Mouse (Mus musculus) hematopoietic stem cell, adult 5-6 weeks (primary cell): ENCODE data around the gene Zfp710. TPM values are rescaled to one million over a fixed set of nuclear protein-coding genes. Genes with fewer than 3 reads are reported as not detected.
"Not testable (repeated sequence)": the region's sequence is repeated elsewhere in the genome, so short reads cannot be mapped to it uniquely, and the experiment has no call there.

Source experiments
- ATAC-seq, 2 experiments: fragments of 125-278 bp in 1 of 2; replicated peaks in 1 of 2; 2 replicates each; pipeline ENCODE4 v1.8.0; 2016 to 2017; ENCODE audit warnings: inconsistent platforms in 2 of 2, mild to moderate bottlenecking in 2 of 2, moderate number of reproducible peaks in 2 of 2, low read depth in 1 of 2, moderate TSS enrichment in 1 of 2; ENCODE audit not compliant: low FRiP score in 2 of 2, poor library complexity in 2 of 2, severe bottlenecking in 2 of 2, insufficient read depth in 1 of 2, low TSS enrichment in 1 of 2
- total RNA-seq: library from RNA; stranded (forward); fragments of 172-1452, 232-1000 nt; gene quantifications from 2 replicates; pipeline ENCODE4 v1.2.3, GENCODE M21; 2017

Zfp710 gene
- total RNA-seq, 1 experiment from 2014 or later: 19.7 TPM

GRCm38 (mm10) chr7:80039699-80040098 lies 15.1 kb downstream of the Zfp710 start:
- no peak for ATAC-seq

GRCm38 (mm10) chr7:80044170-80044569 lies 19.6 kb downstream of the Zfp710 start:
- peak; percentile 46 to 75; a peak in 3 of 4 replicates for ATAC-seq

- ATAC-seq: no peak
These were observed 22.4 kb downstream of the Zfp710 start for GRCm38 (mm10) chr7:80047041-80047440.

GRCm38 (mm10) chr7:80049746-80050145 lies 25.1 kb downstream of the Zfp710 start:
- ATAC-seq: no peak

GRCm38 (mm10) chr7:80050382-80050781 lies 25.8 kb downstream of the Zfp710 start:
- ATAC-seq: not testable (repeated sequence)

DNA sequence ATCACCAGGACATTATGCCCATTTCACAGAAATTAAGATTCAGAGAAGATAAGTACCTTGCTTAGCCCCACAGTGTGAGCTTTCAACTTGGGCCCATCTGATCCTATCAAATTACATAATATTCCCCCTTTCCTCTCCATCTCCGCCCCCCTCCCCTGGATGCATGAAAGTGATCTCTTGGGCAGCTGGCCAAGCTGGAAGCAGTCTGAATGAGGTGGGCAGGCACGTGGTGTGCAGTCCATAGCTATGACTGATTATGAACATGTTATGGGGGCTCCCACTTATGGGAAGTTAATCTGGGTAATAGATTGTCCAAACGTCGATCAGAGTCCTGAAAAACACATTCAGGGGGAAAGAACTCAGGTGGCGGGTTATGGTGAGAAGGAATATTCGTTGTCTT lies 27.2 kb downstream of the Zfp710 start:
- ATAC-seq: no peak

DNA sequence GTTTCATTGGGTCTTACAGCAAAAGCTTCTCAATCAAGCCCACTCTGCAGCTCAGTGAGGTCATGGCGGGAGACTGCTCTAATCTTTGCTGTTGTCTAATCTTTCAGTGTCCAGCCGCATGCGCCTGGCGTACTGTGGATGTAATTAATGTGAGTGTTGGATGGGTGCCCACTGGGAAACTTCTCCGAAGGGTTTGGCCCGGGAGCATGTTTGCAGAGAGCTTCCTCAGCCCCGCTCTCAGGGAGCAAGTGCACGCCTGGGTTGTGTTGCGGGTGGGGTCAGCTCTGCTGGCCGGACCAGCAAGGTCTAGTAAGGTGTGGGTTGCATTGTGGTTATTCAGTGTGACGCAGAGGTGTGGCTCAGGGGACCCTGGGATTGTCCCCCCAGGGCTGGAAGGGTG lies 27.6 kb downstream of the Zfp710 start:
- ATAC-seq: no peak

DNA sequence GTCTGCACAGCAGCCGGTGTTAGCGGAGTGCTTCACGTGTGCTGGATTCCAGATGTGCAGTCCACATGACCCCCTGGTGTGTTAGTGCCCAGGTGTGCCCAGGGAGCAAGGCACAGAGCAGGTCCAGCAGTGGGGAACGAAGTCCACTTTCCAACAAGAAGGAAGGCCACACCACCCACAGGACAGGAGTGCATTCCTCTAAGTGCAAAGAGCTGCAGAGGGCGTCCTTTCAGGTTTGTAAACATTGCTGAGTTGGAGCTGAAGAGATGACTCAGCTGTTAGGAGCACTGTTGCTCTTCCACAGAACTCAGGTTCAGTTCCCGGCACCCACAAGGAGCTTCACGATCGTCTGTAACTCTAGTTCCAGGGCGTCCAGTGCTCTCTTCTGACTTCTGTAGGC lies 28.5 kb downstream of the Zfp710 start:
- no peak for ATAC-seq

DNA sequence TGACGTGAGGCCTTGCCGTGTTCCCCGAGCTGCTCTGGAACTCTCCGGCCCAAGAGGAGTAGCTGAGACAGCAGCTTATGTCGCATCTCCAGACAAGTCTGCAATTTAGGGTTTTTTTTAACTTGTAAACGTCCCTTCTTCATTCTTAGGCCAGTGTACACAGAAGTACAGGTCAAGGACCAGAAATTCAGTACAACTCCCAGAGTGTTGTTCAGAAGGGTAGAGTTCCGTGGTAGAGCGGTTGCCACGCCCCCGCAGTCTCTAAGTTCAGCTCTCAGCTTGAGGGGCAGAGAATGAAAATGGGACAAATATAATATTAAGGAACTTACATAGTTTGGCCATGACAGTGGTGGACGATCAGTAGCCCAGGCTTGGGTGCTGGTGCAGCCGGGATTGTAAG lies 31.2 kb downstream of the Zfp710 start:
- no peak for ATAC-seq

GRCm38 (mm10) chr7:80057002-80057691 lies 32.5 kb downstream of the Zfp710 start:
- ATAC-seq: no peak

- ATAC-seq: no peak
These were observed 33.2 kb downstream of the Zfp710 start for GRCm38 (mm10) chr7:80057781-80058180.

DNA sequence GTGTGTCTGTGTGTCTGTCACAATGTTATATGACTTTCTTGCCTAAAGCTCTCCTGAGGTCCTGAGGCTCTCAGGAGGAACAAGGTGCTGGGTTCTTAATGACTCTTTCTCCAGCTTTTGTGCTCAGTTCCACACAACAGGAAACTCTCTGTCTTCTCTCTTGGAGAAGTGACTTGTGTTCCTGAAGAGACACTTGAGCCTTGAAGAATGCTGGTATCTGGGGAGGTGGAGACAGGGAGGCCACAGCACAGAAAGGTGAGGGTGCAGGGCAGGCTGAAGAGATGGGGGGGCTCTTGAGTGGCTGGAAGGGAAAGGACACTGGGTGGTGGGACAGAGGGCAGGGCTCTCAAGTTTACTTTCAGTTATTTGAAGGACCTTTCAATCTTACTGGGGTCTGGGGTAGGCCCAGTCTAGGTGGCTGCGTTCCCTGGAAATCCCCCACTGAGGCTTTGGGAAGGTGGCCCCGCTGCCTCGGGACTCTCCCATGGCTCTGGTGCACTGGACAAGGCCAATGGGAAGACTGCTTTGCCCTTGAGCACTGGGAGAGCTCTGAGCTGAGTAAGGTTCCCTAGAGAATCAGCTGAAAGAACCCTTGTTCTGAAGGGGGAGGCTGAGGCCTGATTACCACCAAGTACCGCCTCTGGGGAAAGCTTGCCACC lies 33.9 kb downstream of the Zfp710 start:
- ATAC-seq: no peak

- ATAC-seq: peak; percentile 46 to 68
These were observed 34.6 kb downstream of the Zfp710 start for GRCm38 (mm10) chr7:80059064-80059838.

DNA sequence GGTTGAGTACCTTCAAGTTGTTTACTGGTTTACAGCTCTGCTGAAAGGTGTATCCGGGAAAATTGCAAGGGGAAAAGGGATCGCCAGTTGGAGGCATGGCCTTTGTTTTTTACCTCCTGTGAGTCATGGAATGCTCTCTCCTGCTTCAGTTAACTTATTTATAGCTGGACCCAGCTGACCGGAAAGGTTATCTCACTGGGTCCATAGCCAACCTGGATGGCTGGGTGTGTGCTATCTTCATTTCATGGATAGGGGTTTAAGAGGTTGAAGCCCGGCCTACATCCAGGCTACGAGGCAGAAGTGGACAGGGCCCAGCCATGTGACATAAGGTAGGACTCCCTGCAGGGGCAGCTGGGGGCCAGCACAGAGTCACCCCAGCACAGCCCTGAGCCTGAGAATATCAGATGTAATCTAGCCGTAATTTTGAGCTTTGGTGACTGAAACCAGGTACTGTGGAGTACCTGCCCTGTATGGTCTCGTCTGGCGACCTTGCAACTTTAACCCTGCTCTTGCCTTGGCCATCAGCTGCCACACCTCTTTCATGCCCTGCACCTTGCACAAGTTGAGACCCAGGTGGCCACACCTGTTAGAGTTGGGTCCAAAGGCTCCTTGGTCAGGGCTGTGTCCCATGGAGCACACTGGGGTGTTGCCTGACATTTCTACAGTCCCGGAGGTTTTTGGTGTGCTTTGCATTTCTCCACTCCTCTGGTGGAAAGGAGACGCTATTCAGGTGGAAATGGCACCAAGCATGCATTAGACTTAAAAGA lies 35.6 kb downstream of the Zfp710 start:
- ATAC-seq: no peak

DNA sequence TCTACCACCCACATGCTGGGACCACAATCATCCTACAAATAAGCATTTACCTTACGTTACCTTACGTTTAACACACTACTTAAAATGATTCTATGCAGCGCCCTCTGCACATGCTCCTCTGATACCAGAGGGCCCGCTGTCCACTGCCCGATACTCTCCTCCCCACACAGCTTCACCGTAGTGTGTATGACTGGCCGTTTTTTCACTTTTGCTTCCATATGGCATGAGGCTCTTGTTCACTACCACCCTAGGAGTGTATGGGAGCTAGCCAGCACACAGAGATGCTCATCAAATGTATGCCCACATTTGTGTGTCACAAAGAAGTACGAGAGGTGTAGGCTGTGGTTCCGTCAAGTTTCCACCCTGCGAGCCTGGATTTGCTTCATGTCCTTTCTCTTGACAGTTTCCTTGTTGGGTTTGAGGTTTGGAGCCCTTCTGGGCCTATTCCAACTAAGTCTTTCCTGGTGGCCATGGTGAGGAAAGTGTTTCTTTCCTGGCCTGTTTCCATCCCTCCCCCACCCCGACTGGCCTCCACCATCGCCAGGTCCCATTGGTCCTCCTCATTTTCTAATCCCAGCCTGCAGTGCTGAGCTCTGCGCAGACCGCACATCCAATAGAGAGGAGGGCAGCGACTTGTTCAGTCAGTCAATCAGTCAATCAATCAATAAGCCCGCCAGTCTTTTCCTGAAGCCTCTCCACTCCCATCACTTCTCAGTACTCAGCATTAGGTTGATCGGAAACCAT lies 37.6 kb downstream of the Zfp710 start:
- ATAC-seq: no peak

- ATAC-seq: no peak
These were observed 38.6 kb downstream of the Zfp710 start for GRCm38 (mm10) chr7:80063244-80063643.
